Mouse (Mus musculus): ENCODE measurements around the gene Rasgef1b. TPM values are rescaled to one million over a fixed set of nuclear protein-coding genes. Genes with fewer than 3 reads are reported as not detected.

Gene Rasgef1b
- polyA plus RNA-seq, 1 experiment from 2014 or later: 33.9 TPM

DNA sequence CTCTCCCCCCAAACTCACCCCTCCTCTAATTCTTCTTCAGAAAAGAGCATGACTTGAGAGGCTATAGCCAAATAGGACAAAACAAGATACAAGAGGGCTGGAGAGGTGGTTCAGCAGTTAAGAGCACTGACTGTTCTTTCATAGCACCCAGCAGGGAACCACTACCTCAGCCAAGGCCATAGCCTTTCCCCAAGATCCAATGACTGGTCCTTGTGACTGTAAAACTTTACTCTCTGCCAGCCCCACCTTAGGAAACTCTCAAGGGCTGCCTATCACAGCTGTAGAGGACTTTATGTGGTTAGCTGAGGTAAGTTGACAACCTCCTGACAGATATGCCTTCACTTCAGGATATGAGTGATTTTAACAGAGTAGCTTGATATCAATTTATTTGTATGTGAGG is 258.3 kb downstream of the Rasgef1b start:
- H3K9ac ChIP-seq (replicated peaks; ENCODE audit: low read depth): no peak overlapping the region
- H3K4me1 ChIP-seq (ENCODE audit: insufficient read depth, low read depth, low read length): no peaks in the 10 kb centered on the region
- no peak overlapping the region for H3K27ac ChIP-seq (ENCODE audit: low read length)
- no peak overlapping the region for H3K4me3 ChIP-seq (ENCODE audit: low read depth, low read length)
- DNase-seq (ENCODE audit: low spot score) (no peak), ATAC-seq (no peak)
- no peak overlapping the region for H3K4me2 ChIP-seq (replicated peaks; ENCODE audit: low read depth, low read length)
- H3K36me3 ChIP-seq (ENCODE audit: insufficient read depth, low read length): no peaks in the 10 kb centered on the region
- no peaks in the 10 kb centered on the region for H3K27me3 ChIP-seq (replicated peaks; ENCODE audit: insufficient read depth, low read length)
- no peaks in the 10 kb centered on the region for H3K9me3 ChIP-seq (ENCODE audit: low read length)
- TF ChIP-seq CTCF (IDR thresholded peaks at IDR 0.05): no peak
- no peak for TF ChIP-seq EP300 (IDR thresholded peaks at IDR 0.05)

DNA sequence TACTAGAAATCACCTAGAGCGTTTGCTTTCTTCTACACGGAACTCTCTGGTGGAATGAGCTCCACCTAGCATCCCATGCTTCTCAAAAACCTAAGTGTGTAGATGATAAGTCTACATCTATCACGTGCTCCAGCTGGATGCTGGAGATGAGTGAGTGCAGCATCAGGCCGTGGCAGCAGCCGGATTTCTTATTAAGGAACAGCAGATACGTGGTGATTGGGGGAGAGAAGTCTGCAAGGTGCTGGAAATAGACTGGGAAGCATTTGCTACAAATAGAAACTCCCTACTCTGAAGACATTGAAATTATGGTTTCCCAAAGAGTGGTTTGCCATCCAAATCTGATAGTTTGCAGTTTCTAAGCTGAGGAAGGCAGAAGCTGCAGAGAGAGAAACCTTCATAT is 269.9 kb downstream of the Rasgef1b start:
- no peaks in the 10 kb centered on the region for H3K27me3 ChIP-seq (replicated peaks; ENCODE audit: insufficient read depth, low read length)
- DNase-seq (ENCODE audit: low spot score) (no peak), ATAC-seq (no peak)
- TF ChIP-seq EP300 (IDR thresholded peaks at IDR 0.05): no peak
- TF ChIP-seq CTCF (IDR thresholded peaks at IDR 0.05): no peak
- H3K36me3 ChIP-seq (ENCODE audit: insufficient read depth, low read length): no peaks in the 10 kb centered on the region
- H3K9ac ChIP-seq (replicated peaks; ENCODE audit: low read depth): no peak overlapping the region
- H3K9me3 ChIP-seq (ENCODE audit: low read length): no peaks in the 10 kb centered on the region
- no peaks in the 10 kb centered on the region for H3K4me1 ChIP-seq (ENCODE audit: insufficient read depth, low read depth, low read length)
- WGBS: 75% methylated on average over 6 of the region's 6 CpGs
- H3K27ac ChIP-seq (ENCODE audit: low read length): no peak overlapping the region
- H3K4me3 ChIP-seq (ENCODE audit: low read depth, low read length): no peak overlapping the region
- no peak overlapping the region for H3K4me2 ChIP-seq (replicated peaks; ENCODE audit: low read depth, low read length)

DNA sequence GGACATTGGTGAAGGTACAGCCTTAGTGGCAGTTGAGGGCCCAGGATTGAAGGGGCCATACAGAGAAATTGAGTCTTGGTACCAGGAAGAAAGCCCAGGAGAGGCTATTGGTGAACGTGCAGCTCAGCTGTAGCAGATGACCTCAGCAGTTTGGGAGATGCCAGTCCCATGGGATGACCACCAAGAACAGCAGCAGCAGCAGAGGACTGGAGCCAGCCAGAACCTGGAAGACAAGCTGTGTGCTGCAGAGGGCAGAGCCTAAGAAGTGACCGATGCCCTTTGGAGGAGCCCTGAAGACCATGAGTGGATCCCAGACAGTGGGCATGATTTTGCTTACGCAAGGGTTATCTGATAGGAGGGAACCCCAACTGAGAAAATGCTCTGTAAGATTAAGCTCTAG is 271.6 kb downstream of the Rasgef1b start:
- Histone ChIP-seq H3K4me2 (replicated peaks; ENCODE audit: low read depth, low read length) (no peak overlapping the region), H3K9ac (replicated peaks; ENCODE audit: low read depth) (no peak overlapping the region), H3K4me3 (ENCODE audit: low read depth, low read length) (no peak overlapping the region), H3K27me3 (replicated peaks; ENCODE audit: insufficient read depth, low read length) (no peaks in the 10 kb centered on the region), H3K27ac (ENCODE audit: low read length) (no peak overlapping the region), H3K9me3 (ENCODE audit: low read length) (no peaks in the 10 kb centered on the region), H3K4me1 (ENCODE audit: insufficient read depth, low read depth, low read length) (no peaks in the 10 kb centered on the region), H3K36me3 (ENCODE audit: insufficient read depth, low read length) (no peaks in the 10 kb centered on the region)
- DNase-seq (ENCODE audit: low spot score): no peak
- 97% methylated on average over 3 of the region's 3 CpGs for WGBS
- TF ChIP-seq CTCF (IDR thresholded peaks at IDR 0.05): no peak
- TF ChIP-seq EP300 (IDR thresholded peaks at IDR 0.05): no peak
- no peak for ATAC-seq

DNA sequence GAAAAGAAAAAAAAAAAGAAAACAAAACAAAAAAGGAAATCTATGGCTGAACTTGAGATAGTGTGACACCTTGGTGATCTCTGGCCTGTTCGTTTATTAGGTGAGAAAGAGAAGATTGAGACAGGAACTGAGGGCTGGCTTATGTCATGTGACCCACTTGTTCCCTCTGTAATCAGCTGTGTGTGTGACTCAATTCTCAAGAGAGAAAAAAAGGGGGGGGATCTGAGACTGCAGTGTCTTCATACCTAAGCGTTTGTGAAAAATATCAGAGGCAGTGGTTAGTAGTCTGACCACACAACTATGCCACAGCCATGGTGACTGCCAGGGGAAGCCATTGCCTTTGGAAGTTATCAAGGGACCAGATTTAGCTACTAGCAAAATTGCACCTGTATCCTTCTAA is 276.9 kb downstream of the Rasgef1b start:
- Histone ChIP-seq H3K9ac (replicated peaks; ENCODE audit: low read depth) (no peak overlapping the region), H3K36me3 (ENCODE audit: insufficient read depth, low read length) (no peaks in the 10 kb centered on the region), H3K9me3 (ENCODE audit: low read length) (no peaks in the 10 kb centered on the region), H3K4me3 (ENCODE audit: low read depth, low read length) (no peak overlapping the region), H3K27ac (ENCODE audit: low read length) (no peak overlapping the region), H3K27me3 (replicated peaks; ENCODE audit: insufficient read depth, low read length) (no peaks in the 10 kb centered on the region), H3K4me2 (replicated peaks; ENCODE audit: low read depth, low read length) (no peak overlapping the region), H3K4me1 (ENCODE audit: insufficient read depth, low read depth, low read length) (peaks cover 5% of the 10 kb centered on the region; the same call in 1 of the 2 replicates)
- ATAC-seq (peak; percentile 73), DNase-seq (ENCODE audit: low spot score) (peak; percentile 81)
- WGBS: 35% methylated on average over 2 of the region's 2 CpGs
- TF ChIP-seq EP300 (IDR thresholded peaks at IDR 0.05) (peak; percentile 35; the same call in 1 of the 2 replicates), CTCF (IDR thresholded peaks at IDR 0.05) (no peak)

DNA sequence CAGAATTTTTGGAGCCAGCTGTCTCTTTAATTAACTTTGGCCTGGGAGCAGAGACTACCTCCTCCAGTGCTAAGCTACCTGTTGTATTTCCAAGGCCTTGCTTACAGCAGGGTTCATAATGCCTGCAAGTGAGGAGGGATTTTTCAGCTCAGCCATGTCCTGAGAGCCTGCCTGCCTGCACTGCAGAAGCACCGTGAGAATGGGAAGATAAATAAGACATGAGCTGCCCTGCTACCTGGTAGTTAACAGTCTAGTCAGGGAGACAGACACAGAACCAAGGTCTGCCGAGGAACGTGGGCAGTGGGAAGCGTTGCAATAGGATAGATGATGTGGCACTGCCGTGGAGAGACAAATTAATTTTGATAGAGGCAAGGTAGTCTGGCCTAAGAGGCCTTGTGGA is 277.4 kb downstream of the Rasgef1b start:
- Histone ChIP-seq H3K9me3 (ENCODE audit: low read length) (no peaks in the 10 kb centered on the region), H3K9ac (replicated peaks; ENCODE audit: low read depth) (no peak overlapping the region), H3K4me2 (replicated peaks; ENCODE audit: low read depth, low read length) (no peak overlapping the region), H3K36me3 (ENCODE audit: insufficient read depth, low read length) (no peaks in the 10 kb centered on the region), H3K4me3 (ENCODE audit: low read depth, low read length) (no peak overlapping the region), H3K27ac (ENCODE audit: low read length) (no peak overlapping the region), H3K4me1 (ENCODE audit: insufficient read depth, low read depth, low read length) (peaks cover 5% of the 10 kb centered on the region; the same call in 1 of the 2 replicates), H3K27me3 (replicated peaks; ENCODE audit: insufficient read depth, low read length) (no peaks in the 10 kb centered on the region)
- no peak for ATAC-seq
- DNase-seq (ENCODE audit: low spot score): no peak
- TF ChIP-seq CTCF (IDR thresholded peaks at IDR 0.05) (no peak), EP300 (IDR thresholded peaks at IDR 0.05) (no peak)
- 49% methylated on average over 5 of the region's 5 CpGs for WGBS

DNA sequence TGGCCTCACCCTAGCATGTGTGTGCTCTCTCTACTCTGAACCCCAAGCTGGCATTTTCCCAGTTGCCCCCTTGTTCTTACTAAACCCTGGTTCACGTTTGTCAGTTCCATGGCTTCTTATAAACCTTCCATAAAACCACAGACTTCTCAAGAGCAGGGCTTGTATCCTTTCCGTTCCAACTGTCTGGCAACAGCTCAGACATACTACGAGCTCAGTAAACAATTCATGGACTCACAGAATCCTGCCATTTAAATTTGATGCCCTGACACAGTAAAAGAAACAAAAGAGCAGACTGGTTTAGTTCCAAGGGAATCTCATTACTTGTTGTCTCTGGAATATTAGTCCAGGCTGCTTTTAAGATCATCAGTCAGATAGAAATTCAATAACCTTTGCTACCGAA is 277.9 kb downstream of the Rasgef1b start:
- H3K4me2 ChIP-seq (replicated peaks; ENCODE audit: low read depth, low read length): no peak overlapping the region
- no peak for TF ChIP-seq CTCF (IDR thresholded peaks at IDR 0.05)
- no peak for TF ChIP-seq EP300 (IDR thresholded peaks at IDR 0.05)
- DNase-seq (ENCODE audit: low spot score) (no peak), ATAC-seq (no peak)
- no peak overlapping the region for H3K9ac ChIP-seq (replicated peaks; ENCODE audit: low read depth)
- no peaks in the 10 kb centered on the region for H3K9me3 ChIP-seq (ENCODE audit: low read length)
- H3K36me3 ChIP-seq (ENCODE audit: insufficient read depth, low read length): no peaks in the 10 kb centered on the region
- peaks cover 5% of the 10 kb centered on the region; the same call in 1 of the 2 replicates for H3K4me1 ChIP-seq (ENCODE audit: insufficient read depth, low read depth, low read length)
- 33% methylated on average over 4 of the region's 4 CpGs for WGBS
- no peak overlapping the region for H3K4me3 ChIP-seq (ENCODE audit: low read depth, low read length)
- no peaks in the 10 kb centered on the region for H3K27me3 ChIP-seq (replicated peaks; ENCODE audit: insufficient read depth, low read length)
- no peak overlapping the region for H3K27ac ChIP-seq (ENCODE audit: low read length)

DNA sequence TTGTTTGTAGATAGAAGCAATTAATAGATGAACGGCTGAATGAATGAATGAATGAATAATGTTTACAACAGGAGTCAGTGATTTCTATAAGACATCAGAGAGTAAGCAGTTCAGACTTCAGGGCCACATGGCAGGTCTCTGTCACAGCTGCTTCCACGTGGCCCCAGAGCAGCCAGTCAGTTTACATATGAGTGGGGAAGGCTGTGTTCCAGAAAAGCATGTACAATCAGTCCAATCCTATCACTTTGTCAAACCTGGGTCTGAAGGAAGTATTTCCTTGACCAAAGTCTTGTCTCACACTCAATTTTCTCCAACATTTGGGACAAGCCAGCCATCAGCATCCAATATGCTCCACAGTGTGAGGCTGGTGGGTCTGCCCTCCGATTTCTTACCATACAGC is 278.4 kb downstream of the Rasgef1b start:
- no peaks in the 10 kb centered on the region for H3K27me3 ChIP-seq (replicated peaks; ENCODE audit: insufficient read depth, low read length)
- no peak overlapping the region for H3K4me2 ChIP-seq (replicated peaks; ENCODE audit: low read depth, low read length)
- peaks cover 5% of the 10 kb centered on the region; the same call in 1 of the 2 replicates for H3K4me1 ChIP-seq (ENCODE audit: insufficient read depth, low read depth, low read length)
- H3K27ac ChIP-seq (ENCODE audit: low read length): no peak overlapping the region
- no peak overlapping the region for H3K9ac ChIP-seq (replicated peaks; ENCODE audit: low read depth)
- no peaks in the 10 kb centered on the region for H3K9me3 ChIP-seq (ENCODE audit: low read length)
- DNase-seq (ENCODE audit: low spot score): peak; percentile 71
- H3K4me3 ChIP-seq (ENCODE audit: low read depth, low read length): no peak overlapping the region
- 50% methylated on average over 3 of the region's 3 CpGs for WGBS
- no peaks in the 10 kb centered on the region for H3K36me3 ChIP-seq (ENCODE audit: insufficient read depth, low read length)
- peak; percentile 69 for ATAC-seq
- TF ChIP-seq CTCF (IDR thresholded peaks at IDR 0.05) (peak; percentile 29), EP300 (IDR thresholded peaks at IDR 0.05) (no peak)

Measured in lung, postnatal 0 days (tissue).